Mouse (Mus musculus) midbrain, postnatal 0 days (tissue): ENCODE results near the gene Ankar. TPM values are rescaled to one million over a fixed set of nuclear protein-coding genes. Genes with fewer than 3 reads are reported as not detected.

Source experiments
- ATAC-seq: fragments of 200-750 bp; cut with Nextera tagmentation; 2 replicates; pipeline ENCODE4 v1.8.0; 2017; ENCODE audit warnings: moderate number of reproducible peaks, mild to moderate bottlenecking, moderate TSS enrichment, moderate library complexity; ENCODE audit not compliant: low FRiP score
- DNase-seq: peaks from one replicate; pipeline ENCODE4 v3.0.0-alpha.2; 2015; ENCODE audit warnings: low spot score
- H3K27ac ChIP-seq: fragments of 300-500 bp; sonication (generic); 2 replicates; pipeline ENCODE4 v1.5.1; 2014; ENCODE audit warnings: low read depth, mild to moderate bottlenecking, low read length, mixed read lengths
- H3K27me3 ChIP-seq: fragments of 300-500 bp; sonication (generic); 2 replicates; pipeline ENCODE4 v1.6.1; 2014; ENCODE audit warnings: low read length, control low read depth, mixed read lengths; ENCODE audit not compliant: insufficient read depth
- H3K36me3 ChIP-seq: fragments of 300-500 bp; sonication (generic); 2 replicates; pipeline ENCODE4 v1.6.1; 2014; ENCODE audit warnings: low read length, control low read depth, mixed read lengths; ENCODE audit not compliant: insufficient read depth
- H3K4me1 ChIP-seq: fragments of 300-500 bp; sonication (generic); 2 replicates; pipeline ENCODE4 v1.6.1; 2014; ENCODE audit warnings: mild to moderate bottlenecking, control low read depth, antibody characterized with exemption, low read length, mixed read lengths; ENCODE audit not compliant: insufficient read depth
- H3K4me2 ChIP-seq: fragments of 300-500 bp; sonication (generic); 2 replicates; pipeline ENCODE4 v1.6.1; 2014; ENCODE audit warnings: low read depth, mild to moderate bottlenecking, low read length, mixed read lengths; ENCODE audit not compliant: poor library complexity, severe bottlenecking
- H3K4me3 ChIP-seq: fragments of 300-500 bp; sonication (generic); 2 replicates; pipeline ENCODE4 v1.5.1; 2014; ENCODE audit warnings: low read depth, mild to moderate bottlenecking, low read length, moderate library complexity
- H3K9ac ChIP-seq: fragments of 300-500 bp; sonication (generic); replicated peaks from 2 replicates; pipeline ENCODE4 v1.6.1; 2014; ENCODE audit warnings: mild to moderate bottlenecking, low read length, moderate library complexity, mixed read lengths; ENCODE audit not compliant: poor library complexity, severe bottlenecking
- H3K9me3 ChIP-seq: fragments of 300-500 bp; sonication (generic); 2 replicates; pipeline ENCODE4 v1.6.1; 2016; ENCODE audit warnings: low read length, control low read depth
- CTCF ChIP-seq: IDR thresholded peaks from 2 replicates; pipeline ENCODE4 v1.5.1; 2016; ENCODE audit warnings: antibody characterized with exemption, mild to moderate bottlenecking
- whole genome bisulfite sequencing: fragments of 180-500 bp; shearing (Covaris S2); extraction: QIAGEN DNeasy Blood & Tissue Kit; methylation state at CpG from one replicate; pipeline ENCODE4 v1.1.7; 2014; 5-methylcytosine and 5-hydroxymethylcytosine counted together
- polyA plus RNA-seq: library from polyadenylated mRNA; unstranded; fragments of >200 nt; fragmentation: Nextera tagmentation; extraction: Ambion mirVana; gene quantifications from 2 replicates; pipeline ENCODE4 v1.2.1, GENCODE M21; 2015
- total RNA-seq: library from RNA; depleted of rRNA; stranded (reverse); fragments of >200 nt; gene quantifications from 2 replicates; pipeline ENCODE4 v1.2.3, GENCODE M21; 2014; rRNA removed

Gene Ankar
- total RNA-seq (not detected in 2 replicates), polyA plus RNA-seq (not detected in 2 replicates)

- H3K9me3 ChIP-seq, result no peaks in the 10 kb centered on the region
- H3K4me1 ChIP-seq, result no peaks in the 10 kb centered on the region
- H3K36me3 ChIP-seq, result no peaks in the 10 kb centered on the region
- H3K27ac ChIP-seq, result no peak within 1 kb of the TSS
- no peak for TF ChIP-seq CTCF
- H3K4me2 ChIP-seq, result no peak within 1 kb of the TSS
- H3K27me3 ChIP-seq, result no peaks in the 10 kb centered on the region
- no peak for ATAC-seq
- DNase-seq, result no peak
- H3K4me3 ChIP-seq, result no peak within 1 kb of the TSS
- WGBS, result 87% methylated on average over 11 of the region's 11 CpGs
- no peak within 1 kb of the TSS for H3K9ac ChIP-seq
Observed at GRCm38 (mm10) chr1:72700479-72700878, at the start of gene Ankar. TSS of gene Ankar (minus strand) at chr1:72700579.

- H3K9me3 ChIP-seq, result no peaks in the 10 kb centered on the region
- H3K27ac ChIP-seq, result no peak overlapping the region
- H3K36me3 ChIP-seq, result no peaks in the 10 kb centered on the region
- no peaks in the 10 kb centered on the region for H3K4me1 ChIP-seq
- 52% methylated on average over 7 of the region's 7 CpGs for WGBS
- DNase-seq, result peak; percentile 77
- no peak overlapping the region for H3K4me2 ChIP-seq
- H3K4me3 ChIP-seq, result no peak overlapping the region
- H3K27me3 ChIP-seq, result no peaks in the 10 kb centered on the region
- no peak for ATAC-seq
- no peak for TF ChIP-seq CTCF
- H3K9ac ChIP-seq, result no peak overlapping the region
Observed at GRCm38 (mm10) chr1:72746382-72746781, 46.0 kb upstream of the Ankar start.

DNA sequence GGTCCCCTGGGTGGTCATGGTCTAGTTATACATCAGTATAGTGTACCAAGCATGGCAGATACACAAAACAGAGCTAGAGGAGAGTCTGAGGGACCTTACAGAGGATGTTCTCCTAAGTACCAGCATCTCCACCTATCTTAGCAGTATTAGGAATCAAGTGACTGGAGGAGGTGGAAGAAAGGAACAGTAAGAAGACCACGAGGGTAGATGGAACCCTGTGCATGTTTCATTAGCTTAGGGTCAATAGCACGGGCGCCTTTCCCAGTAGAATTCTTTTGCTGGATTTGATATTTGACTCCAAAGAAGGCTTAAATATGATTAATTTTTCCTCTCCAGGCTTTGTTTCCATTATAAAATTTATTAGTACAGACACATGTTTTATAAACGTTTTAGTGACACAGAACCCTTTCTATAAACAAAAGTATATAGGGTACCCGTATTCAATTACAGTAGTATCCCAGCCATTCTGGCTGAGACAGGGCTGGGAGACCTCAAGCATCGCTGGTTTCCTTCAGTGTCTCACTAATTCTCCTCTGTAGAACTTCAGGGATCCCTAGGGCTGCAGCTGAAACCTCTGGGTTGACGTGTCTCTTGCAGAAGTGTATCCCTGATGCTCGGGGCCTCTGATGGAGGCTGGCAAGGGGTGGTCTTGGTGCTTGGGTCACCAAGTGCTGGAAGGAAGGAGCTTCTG, 44.6 kb upstream of the Ankar start:
- no peak overlapping the region for H3K4me2 ChIP-seq
- no peak overlapping the region for H3K9ac ChIP-seq
- H3K4me1 ChIP-seq, result no peaks in the 10 kb centered on the region
- no peak for ATAC-seq
- 85% methylated on average over 8 of the region's 8 CpGs for WGBS
- no peak overlapping the region for H3K27ac ChIP-seq
- no peak overlapping the region for H3K4me3 ChIP-seq
- H3K36me3 ChIP-seq, result no peaks in the 10 kb centered on the region
- no peaks in the 10 kb centered on the region for H3K9me3 ChIP-seq
- no peaks in the 10 kb centered on the region for H3K27me3 ChIP-seq
- no peak for TF ChIP-seq CTCF
- DNase-seq, result no peak

DNA sequence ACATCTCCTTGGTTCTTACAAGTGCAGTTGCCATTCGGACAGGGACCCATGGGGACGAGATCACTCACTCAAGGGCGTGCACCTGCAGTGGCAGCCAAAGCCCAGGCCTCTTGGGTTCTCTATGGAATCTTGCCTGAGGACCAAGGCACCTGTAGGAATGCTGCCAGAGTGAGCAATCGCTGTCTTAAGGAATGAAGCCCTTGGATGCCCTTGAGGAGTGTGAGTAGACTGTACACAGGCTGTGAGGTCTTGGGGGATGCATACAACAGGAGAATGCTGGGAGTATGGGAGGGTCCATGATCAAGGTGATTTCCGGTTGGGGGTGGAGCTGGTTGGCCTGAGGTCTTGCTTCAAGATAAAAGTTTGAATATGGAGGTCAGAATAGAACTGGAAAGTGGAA, 41.0 kb upstream of the Ankar start:
- TF ChIP-seq CTCF, result no peak

DNA sequence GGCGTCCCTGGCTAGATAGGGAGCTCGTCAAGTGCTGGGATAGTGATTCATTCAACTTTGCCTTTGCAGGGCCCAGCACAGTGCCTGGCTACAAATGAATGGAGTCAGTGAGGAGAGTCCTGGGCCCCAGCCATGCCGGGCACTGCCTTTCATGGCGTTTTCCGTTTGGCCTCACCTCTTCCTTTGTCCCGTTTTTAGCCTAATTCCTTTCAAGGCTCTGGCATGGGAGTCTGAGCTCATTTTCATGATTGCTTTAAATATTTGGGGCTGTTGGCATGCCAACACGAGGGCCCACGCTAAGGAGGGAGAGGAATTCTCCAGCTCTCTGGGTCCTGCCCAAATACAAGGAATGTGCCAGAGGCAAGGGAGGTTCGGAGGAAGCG, 39.3 kb upstream of the Ankar start:
- Histone ChIP-seq H3K9me3 (no peaks in the 10 kb centered on the region), H3K4me1 (no peaks in the 10 kb centered on the region), H3K27me3 (no peaks in the 10 kb centered on the region), H3K9ac (no peak overlapping the region), H3K27ac (0 out of 2 replicates have a peak overlapping the region, but pooled peaks have one; percentile 32), H3K4me2 (no peak overlapping the region), H3K36me3 (no peaks in the 10 kb centered on the region), H3K4me3 (no peak overlapping the region)
- ATAC-seq (peak; percentile 56), DNase-seq (peak; percentile 75)
- WGBS, result 33% methylated on average over 10 of the region's 10 CpGs
- TF ChIP-seq CTCF, result no peak

More for the DNA sequence above, 41.0 kb upstream of the Ankar start:
- 90% methylated on average over 5 of the region's 5 CpGs for WGBS
- ATAC-seq, result no peak
- Histone ChIP-seq H3K36me3 (no peaks in the 10 kb centered on the region), H3K4me3 (no peak overlapping the region), H3K4me2 (no peak overlapping the region), H3K9ac (no peak overlapping the region), H3K4me1 (no peaks in the 10 kb centered on the region), H3K27me3 (no peaks in the 10 kb centered on the region), H3K9me3 (no peaks in the 10 kb centered on the region), H3K27ac (no peak overlapping the region)
- DNase-seq, result no peak

GRCm38 (mm10) chr1:72738946-72739680, 38.7 kb upstream of the Ankar start:
- no peak overlapping the region for H3K9ac ChIP-seq
- H3K4me2 ChIP-seq, result no peak overlapping the region
- H3K27ac ChIP-seq, result 0 out of 2 replicates have a peak overlapping the region, but pooled peaks have one; percentile 32
- H3K9me3 ChIP-seq, result no peaks in the 10 kb centered on the region
- no peaks in the 10 kb centered on the region for H3K36me3 ChIP-seq
- DNase-seq (peak; percentile 63), ATAC-seq (peak; percentile 23; the same call in 1 of the 2 replicates)
- H3K4me1 ChIP-seq, result no peaks in the 10 kb centered on the region
- WGBS, result 52% methylated on average over 15 of the region's 15 CpGs
- no peaks in the 10 kb centered on the region for H3K27me3 ChIP-seq
- no peak overlapping the region for H3K4me3 ChIP-seq
- no peak for TF ChIP-seq CTCF
